Mouse (Mus musculus): ENCODE measurements around the gene Hcn2. TPM values are rescaled to one million over a fixed set of nuclear protein-coding genes. Genes with fewer than 3 reads are reported as not detected.

The Hcn2 gene
- polyA plus RNA-seq, 1 experiment from 2014 or later = 0.10 TPM

GRCm38 (mm10) chr10:79712499-79713126 is 3.8 kb upstream of the Hcn2 start:
- H3K4me1 ChIP-seq = peaks cover 16% of the 10 kb centered on the region
- no peak overlapping the region for H3K27ac ChIP-seq
- H3K4me2 ChIP-seq = no peak overlapping the region
- H3K27me3 ChIP-seq = peaks cover 43% of the 10 kb centered on the region
- peaks cover 43% of the 10 kb centered on the region for H3K36me3 ChIP-seq
- 16% methylated on average over 4 of the region's 6 CpGs for WGBS
- no peak for ATAC-seq (ENCODE audit: insufficient number of reproducible peaks, insufficient read depth, low FRiP score, low TSS enrichment, low read depth)
- no peaks in the 10 kb centered on the region for H3K9me3 ChIP-seq
- H3K4me3 ChIP-seq = no peak overlapping the region
- H3K9ac ChIP-seq = no peak overlapping the region

DNA sequence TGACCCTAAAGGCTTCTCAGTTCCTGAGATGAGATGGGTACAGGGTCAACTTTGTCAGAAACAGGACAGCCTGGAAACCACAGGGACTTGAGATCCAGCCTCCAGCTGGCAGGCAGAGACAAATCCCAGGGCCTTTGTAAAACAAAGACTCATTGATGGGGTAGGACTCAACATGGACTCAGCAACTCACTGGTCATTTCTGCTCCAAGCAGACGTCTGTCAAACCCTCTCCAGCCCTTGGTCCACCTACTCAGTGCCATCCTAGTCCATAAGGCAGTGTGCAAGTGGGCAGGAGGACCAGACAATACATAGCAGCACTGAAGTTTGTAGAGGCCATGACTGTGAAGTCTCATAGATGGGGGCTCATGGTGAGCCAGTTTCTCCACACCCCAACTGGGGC is 3.3 kb upstream of the Hcn2 start:
- ATAC-seq (ENCODE audit: insufficient number of reproducible peaks, insufficient read depth, low FRiP score, low TSS enrichment, low read depth) = no peak
- Histone ChIP-seq H3K4me1 (peaks cover 17% of the 10 kb centered on the region), H3K4me2 (no peak overlapping the region), H3K4me3 (no peak overlapping the region), H3K36me3 (peaks cover 39% of the 10 kb centered on the region), H3K27me3 (peaks cover 49% of the 10 kb centered on the region), H3K9me3 (no peaks in the 10 kb centered on the region), H3K9ac (no peak overlapping the region), H3K27ac (no peak overlapping the region)
- WGBS = 15% methylated on average over 1 of the region's 1 CpGs

DNA sequence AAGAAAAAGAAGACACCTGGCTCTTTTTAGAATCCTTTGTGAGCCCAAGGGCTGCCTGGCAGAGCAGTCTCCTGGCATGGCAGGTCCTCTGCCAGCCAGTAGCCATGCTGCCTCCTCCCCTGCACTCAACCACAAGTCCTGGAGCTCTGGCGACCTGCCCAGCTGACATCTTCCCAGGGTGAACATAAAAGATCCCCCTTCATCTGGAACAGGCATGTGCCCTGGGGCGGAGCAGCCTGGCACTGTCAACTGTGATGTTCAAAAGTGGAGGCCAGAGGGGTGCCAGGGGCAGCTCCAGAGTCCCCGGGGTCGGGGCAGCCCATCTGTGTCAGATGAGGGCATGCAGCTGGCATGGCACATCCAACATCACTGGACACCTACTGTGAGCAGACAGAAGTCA is 1.4 kb upstream of the Hcn2 start:
- no peak overlapping the region for H3K4me3 ChIP-seq
- peaks cover 61% of the 10 kb centered on the region for H3K27me3 ChIP-seq
- H3K9ac ChIP-seq = no peak overlapping the region
- H3K4me2 ChIP-seq = no peak overlapping the region
- ATAC-seq (ENCODE audit: insufficient number of reproducible peaks, insufficient read depth, low FRiP score, low TSS enrichment, low read depth) = no peak
- 62% methylated on average over 4 of the region's 4 CpGs for WGBS
- H3K36me3 ChIP-seq = peaks cover 22% of the 10 kb centered on the region
- H3K9me3 ChIP-seq = no peaks in the 10 kb centered on the region
- H3K27ac ChIP-seq = no peak overlapping the region
- H3K4me1 ChIP-seq = peaks cover 17% of the 10 kb centered on the region

DNA sequence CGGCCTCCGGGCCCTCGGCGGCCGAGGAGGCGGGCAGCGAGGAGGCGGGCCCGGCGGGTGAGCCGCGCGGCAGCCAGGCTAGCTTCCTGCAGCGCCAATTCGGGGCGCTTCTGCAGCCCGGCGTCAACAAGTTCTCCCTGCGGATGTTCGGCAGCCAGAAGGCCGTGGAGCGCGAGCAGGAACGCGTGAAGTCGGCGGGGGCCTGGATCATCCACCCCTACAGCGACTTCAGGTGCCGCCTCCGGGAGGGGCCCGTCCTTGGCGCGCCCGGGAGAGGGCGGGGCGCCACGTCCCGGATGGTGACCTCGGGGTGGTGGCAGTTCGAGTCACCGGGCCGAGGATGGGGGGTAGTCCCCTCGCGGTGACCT is 538 bp downstream of the Hcn2 start:
- ATAC-seq (ENCODE audit: insufficient number of reproducible peaks, insufficient read depth, low FRiP score, low TSS enrichment, low read depth) = peak; percentile 22; the same call in 1 of the 2 replicates
- Histone ChIP-seq H3K27ac (no peak overlapping the region), H3K9ac (peak overlapping the region; percentile 61), H3K27me3 (peaks cover 66% of the 10 kb centered on the region), H3K4me3 (peak overlapping the region; percentile 61), H3K4me1 (peaks cover 17% of the 10 kb centered on the region), H3K9me3 (no peaks in the 10 kb centered on the region), H3K36me3 (peaks cover 2% of the 10 kb centered on the region), H3K4me2 (peak overlapping the region; percentile 97)
- WGBS = under 1% methylated on average over 44 of the region's 44 CpGs

- 4% methylated on average over 43 of the region's 43 CpGs for WGBS
- Histone ChIP-seq H3K4me2 (peak overlapping the region; percentile 97), H3K9ac (no peak overlapping the region), H3K27me3 (peaks cover 66% of the 10 kb centered on the region), H3K9me3 (no peaks in the 10 kb centered on the region), H3K36me3 (no peaks in the 10 kb centered on the region), H3K4me3 (peak overlapping the region; percentile 61), H3K27ac (no peak overlapping the region), H3K4me1 (peaks cover 17% of the 10 kb centered on the region)
- ATAC-seq (ENCODE audit: insufficient number of reproducible peaks, insufficient read depth, low FRiP score, low TSS enrichment, low read depth) = no peak
Measured at GRCm38 (mm10) chr10:79717640-79718357, 1.4 kb downstream of the Hcn2 start.

- Histone ChIP-seq H3K9ac (no peak overlapping the region), H3K4me2 (no peak overlapping the region), H3K27me3 (peaks cover 38% of the 10 kb centered on the region), H3K4me3 (no peak overlapping the region), H3K36me3 (no peaks in the 10 kb centered on the region), H3K27ac (no peak overlapping the region), H3K9me3 (no peaks in the 10 kb centered on the region), H3K4me1 (peaks cover 17% of the 10 kb centered on the region)
- 56% methylated on average over 5 of the region's 5 CpGs for WGBS
- no peak for ATAC-seq (ENCODE audit: insufficient number of reproducible peaks, insufficient read depth, low FRiP score, low TSS enrichment, low read depth)
Measured at GRCm38 (mm10) chr10:79721089-79721488, 4.7 kb downstream of the Hcn2 start.

GRCm38 (mm10) chr10:79723047-79723446 is 6.6 kb downstream of the Hcn2 start:
- ATAC-seq (ENCODE audit: insufficient number of reproducible peaks, insufficient read depth, low FRiP score, low TSS enrichment, low read depth) = no peak
- H3K4me3 ChIP-seq = no peak overlapping the region
- WGBS = 63% methylated on average over 6 of the region's 6 CpGs
- no peaks in the 10 kb centered on the region for H3K9me3 ChIP-seq
- peaks cover 19% of the 10 kb centered on the region for H3K27me3 ChIP-seq
- H3K36me3 ChIP-seq = no peaks in the 10 kb centered on the region
- no peak overlapping the region for H3K27ac ChIP-seq
- H3K9ac ChIP-seq = no peak overlapping the region
- no peak overlapping the region for H3K4me2 ChIP-seq
- H3K4me1 ChIP-seq = no peaks in the 10 kb centered on the region

DNA sequence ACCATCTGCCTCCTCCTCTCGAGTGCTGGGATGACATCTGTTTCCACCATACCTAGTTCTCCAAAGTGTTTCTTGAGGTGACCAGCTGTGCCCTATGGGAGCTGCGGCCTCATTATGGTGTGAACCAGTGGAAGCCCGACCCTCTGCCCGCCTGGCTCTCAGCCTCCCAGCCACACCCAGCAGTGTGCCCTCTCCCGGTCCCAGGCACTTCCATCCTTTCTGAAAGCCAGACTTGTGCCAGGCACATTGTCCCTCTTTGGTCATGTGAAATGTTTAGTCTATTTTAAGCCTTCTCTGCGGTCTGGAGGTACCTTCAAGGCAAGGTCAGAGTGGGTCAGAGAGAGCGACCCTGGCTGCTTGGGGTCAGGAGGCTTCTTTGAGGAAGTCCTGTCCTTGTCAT is 7.3 kb downstream of the Hcn2 start:
- Histone ChIP-seq H3K9me3 (no peaks in the 10 kb centered on the region), H3K4me3 (no peak overlapping the region), H3K27ac (no peak overlapping the region), H3K4me2 (no peak overlapping the region), H3K27me3 (peaks cover 12% of the 10 kb centered on the region), H3K9ac (no peak overlapping the region), H3K36me3 (no peaks in the 10 kb centered on the region), H3K4me1 (no peaks in the 10 kb centered on the region)
- ATAC-seq (ENCODE audit: insufficient number of reproducible peaks, insufficient read depth, low FRiP score, low TSS enrichment, low read depth) = no peak
- WGBS = 79% methylated on average over 7 of the region's 7 CpGs

- Histone ChIP-seq H3K27me3 (peaks cover under 1% of the 10 kb centered on the region; the same call in 1 of the 2 replicates), H3K27ac (no peak overlapping the region), H3K4me1 (no peaks in the 10 kb centered on the region), H3K4me2 (no peak overlapping the region), H3K4me3 (no peak overlapping the region), H3K36me3 (no peaks in the 10 kb centered on the region), H3K9me3 (no peaks in the 10 kb centered on the region), H3K9ac (no peak overlapping the region)
- no peak for ATAC-seq (ENCODE audit: insufficient number of reproducible peaks, insufficient read depth, low FRiP score, low TSS enrichment, low read depth)
- 29% methylated on average over 11 of the region's 11 CpGs for WGBS
Measured at GRCm38 (mm10) chr10:79726090-79726489, 9.7 kb downstream of the Hcn2 start.

- no peak overlapping the region for H3K27ac ChIP-seq
- no peaks in the 10 kb centered on the region for H3K4me1 ChIP-seq
- peaks cover 8% of the 10 kb centered on the region for H3K36me3 ChIP-seq
- H3K4me3 ChIP-seq = no peak overlapping the region
- H3K9me3 ChIP-seq = no peaks in the 10 kb centered on the region
- 72% methylated on average over 28 of the region's 28 CpGs for WGBS
- H3K27me3 ChIP-seq = no peaks in the 10 kb centered on the region; the same call in 1 of the 2 replicates
- ATAC-seq (ENCODE audit: insufficient number of reproducible peaks, insufficient read depth, low FRiP score, low TSS enrichment, low read depth) = no peak
- H3K4me2 ChIP-seq = no peak overlapping the region
- no peak overlapping the region for H3K9ac ChIP-seq
Measured at GRCm38 (mm10) chr10:79728323-79729249, 12.2 kb downstream of the Hcn2 start.

DNA sequence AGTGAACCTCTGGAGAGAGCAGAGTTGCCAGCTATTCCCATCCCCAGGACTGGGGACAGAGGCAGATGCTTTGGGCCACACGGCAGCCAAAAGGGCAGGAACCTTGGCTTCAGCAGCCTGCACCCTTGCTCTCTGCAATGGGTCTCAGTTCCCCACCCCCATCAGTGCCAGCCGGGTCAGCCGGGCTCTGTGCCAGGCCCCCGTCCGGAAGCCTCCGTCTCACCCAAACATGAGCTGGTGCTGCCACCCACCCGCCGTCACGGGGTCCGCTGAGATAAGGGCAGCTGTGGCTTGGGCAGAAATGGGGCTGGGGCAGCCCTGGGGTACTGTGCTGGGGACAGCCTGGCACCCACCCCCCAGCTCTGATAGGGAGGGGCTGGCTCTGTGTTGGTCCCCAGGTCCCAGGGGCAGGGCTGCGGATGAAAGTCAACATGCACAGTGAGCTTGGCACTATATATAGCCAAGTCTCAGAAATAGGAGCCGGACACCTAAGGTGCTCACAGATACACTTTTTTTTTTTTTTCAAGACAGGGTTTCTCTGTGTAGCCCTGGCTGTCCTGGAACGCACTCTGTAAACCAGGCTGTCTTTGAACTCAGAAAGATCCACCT is 13.0 kb downstream of the Hcn2 start:
- no peak overlapping the region for H3K4me3 ChIP-seq
- H3K36me3 ChIP-seq = peaks cover 16% of the 10 kb centered on the region
- H3K4me2 ChIP-seq = no peak overlapping the region
- no peak for ATAC-seq (ENCODE audit: insufficient number of reproducible peaks, insufficient read depth, low FRiP score, low TSS enrichment, low read depth)
- H3K27me3 ChIP-seq = no peaks in the 10 kb centered on the region; the same call in 1 of the 2 replicates
- 88% methylated on average over 13 of the region's 13 CpGs for WGBS
- 0 out of 2 replicates have a peak, but pooled peaks cover 5% of the 10 kb centered on the region for H3K9me3 ChIP-seq
- H3K9ac ChIP-seq = no peak overlapping the region
- no peaks in the 10 kb centered on the region for H3K4me1 ChIP-seq
- H3K27ac ChIP-seq = no peak overlapping the region
